Mouse (Mus musculus) limb, embryonic 10.5 days (tissue): ENCODE measurements around the gene Spdye4b. TPM values are rescaled to one million over a fixed set of nuclear protein-coding genes. Genes with fewer than 3 reads are reported as not detected.
A peak's percentile ranks its signal among the peaks of the same experiment; 100 is the strongest.
"Not testable (repeated sequence)": the region's sequence is repeated elsewhere in the genome, so short reads cannot be mapped to it uniquely, and the experiment has no call there.

Experiments
- DNase-seq: peaks from one replicate; pipeline ENCODE4 v3.0.0-alpha.2; 2017; ENCODE audit warnings: low spot score
- H3K27ac ChIP-seq: fragments of 300-500 bp; sonication (generic); 2 replicates; pipeline ENCODE4 v1.5.1; 2016; ENCODE audit warnings: mild to moderate bottlenecking
- H3K27me3 ChIP-seq: fragments of 300-500 bp; sonication (generic); 2 replicates; pipeline ENCODE4 v1.6.1; 2016; ENCODE audit warnings: low read depth, mild to moderate bottlenecking; ENCODE audit not compliant: poor library complexity, severe bottlenecking
- H3K36me3 ChIP-seq: fragments of 300-500 bp; sonication (generic); 2 replicates; pipeline ENCODE4 v1.6.1; 2016; ENCODE audit warnings: mild to moderate bottlenecking, moderate library complexity
- H3K4me1 ChIP-seq: fragments of 300-500 bp; sonication (generic); 2 replicates; pipeline ENCODE4 v1.6.1; 2016
- H3K4me3 ChIP-seq: fragments of 300-500 bp; sonication (generic); 2 replicates; pipeline ENCODE4 v1.5.1; 2016; ENCODE audit warnings: mild to moderate bottlenecking, moderate library complexity
- H3K9me3 ChIP-seq: fragments of 300-500 bp; sonication (generic); replicated peaks from 2 replicates; pipeline ENCODE4 v1.6.1; 2016; ENCODE audit warnings: mild to moderate bottlenecking
- WGBS: fragments of 180-500 bp; shearing (Covaris S2); methylation state at CpG from one replicate; pipeline ENCODE4 v1.1.7; 2016; 5-methylcytosine and 5-hydroxymethylcytosine counted together
- polyA plus RNA-seq: library from polyadenylated mRNA; unstranded; fragments of >200 nt; fragmentation: Nextera tagmentation; extraction: Ambion mirVana; gene quantifications from 2 replicates; pipeline ENCODE4 v1.2.1, GENCODE M21; 2016

Gene Spdye4b
- polyA plus RNA-seq: not detected in 2 replicates

DNA sequence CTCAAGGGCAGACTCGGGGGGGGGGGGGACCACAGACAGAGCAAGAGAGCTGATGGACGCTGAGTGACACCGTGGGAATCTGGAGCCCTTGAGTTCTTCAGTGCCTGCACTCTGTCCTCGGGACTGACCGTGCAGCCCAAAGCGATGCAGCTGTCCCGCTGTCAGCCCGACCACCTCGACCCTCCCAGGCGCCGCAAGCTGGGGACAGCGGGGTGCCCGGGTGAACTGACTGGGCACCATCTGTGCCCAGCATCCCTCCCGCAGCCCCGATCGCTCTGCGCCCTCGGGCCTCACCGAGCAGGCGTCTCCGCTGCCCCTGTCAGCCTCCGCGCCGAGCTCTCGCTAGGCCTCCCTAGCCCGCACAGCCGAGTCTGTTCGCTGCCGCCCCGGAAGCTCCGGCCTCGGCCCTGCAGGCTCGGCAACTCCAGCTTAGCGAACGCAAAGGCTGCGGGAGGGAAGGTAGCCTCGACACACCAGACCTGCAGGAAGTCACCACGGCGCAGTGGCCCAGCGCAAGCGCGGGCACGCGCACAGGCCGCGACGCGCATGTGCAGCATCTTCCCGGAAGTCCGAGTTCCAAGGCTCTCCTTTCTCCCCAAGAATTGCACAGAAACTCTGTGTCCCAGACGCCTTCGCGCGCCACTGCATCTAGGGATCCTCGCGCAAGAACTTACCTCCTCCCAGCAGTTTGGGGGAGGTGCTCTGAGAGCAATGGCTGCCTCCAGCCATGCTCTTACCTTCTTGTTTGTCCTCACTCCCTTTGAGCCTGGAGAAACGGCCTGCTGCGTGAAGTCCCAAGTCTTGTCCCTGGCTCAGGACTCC is at the start of gene Spdye4b, which contains the start of gene Rbak:
TSS of gene Spdye4b (plus strand) at position 763 of the 822 bp plus-strand sequence.
TSS of gene Rbak (minus strand) at position 521 of the 822 bp plus-strand sequence.
- H3K9me3 ChIP-seq: no peaks in the 10 kb centered on the region
- H3K4me1 ChIP-seq: peaks cover 10% of the 10 kb centered on the region
- H3K4me3 ChIP-seq: peak within 1 kb of the TSS; percentile 92
- H3K27ac ChIP-seq: peak within 1 kb of the TSS; percentile 92
- H3K36me3 ChIP-seq: peaks cover 35% of the 10 kb centered on the region
- peak; percentile 95 for DNase-seq
- no peaks in the 10 kb centered on the region for H3K27me3 ChIP-seq
- under 1% methylated on average over 58 of the region's 58 CpGs for WGBS

- no peak overlapping the region for H3K27ac ChIP-seq
- H3K9me3 ChIP-seq: no peaks in the 10 kb centered on the region; the same call in 1 of the 2 replicates
- WGBS: 80% methylated on average over 13 of the region's 13 CpGs
- H3K4me3 ChIP-seq: no peak overlapping the region
- H3K4me1 ChIP-seq: no peaks in the 10 kb centered on the region
- H3K27me3 ChIP-seq: no peaks in the 10 kb centered on the region
- no peak for DNase-seq
- no peaks in the 10 kb centered on the region for H3K36me3 ChIP-seq
These were observed 47.8 kb upstream of the Spdye4b start for GRCm38 (mm10) chr5:143132935-143133514.

DNA sequence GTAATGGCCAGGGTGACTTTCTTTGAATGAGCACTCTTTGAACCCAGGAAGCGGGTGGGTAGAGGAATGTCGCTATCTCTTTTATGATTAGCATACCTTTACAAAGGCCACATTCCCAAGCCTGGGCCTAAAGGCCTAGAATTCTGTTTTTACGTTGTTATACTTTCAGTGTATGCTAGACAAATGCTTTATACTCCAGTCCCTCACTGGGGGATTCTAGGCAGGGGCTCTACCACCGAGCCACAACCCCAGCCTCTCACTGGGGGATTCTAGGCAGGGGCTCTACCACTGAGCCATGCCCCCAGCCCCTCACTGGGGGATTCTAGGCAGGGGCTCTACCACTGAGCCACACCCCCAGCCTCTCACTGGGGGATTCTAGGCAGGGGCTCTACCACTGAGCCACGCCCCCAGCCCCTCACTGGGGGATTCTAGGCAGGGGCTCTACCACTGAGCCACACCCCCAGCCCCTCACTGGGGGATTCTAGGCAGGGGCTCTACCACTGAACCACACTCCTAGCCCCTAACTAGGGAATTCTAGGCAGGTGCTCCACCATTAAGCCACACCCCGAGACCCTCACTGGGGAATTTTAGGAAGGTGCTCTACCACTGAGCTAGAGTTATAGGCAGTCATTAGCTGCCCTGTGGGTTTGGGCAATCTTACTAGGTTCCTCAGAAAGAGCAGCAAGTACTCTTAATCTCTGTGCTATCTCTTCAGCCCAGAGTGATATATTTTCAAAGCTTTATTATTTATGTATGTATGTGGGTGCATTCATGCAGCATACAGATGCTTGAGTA is 46.4 kb upstream of the Spdye4b start:
- DNase-seq, H3K27me3 ChIP-seq, H3K27ac ChIP-seq, H3K4me3 ChIP-seq, H3K9me3 ChIP-seq, H3K36me3 ChIP-seq, H3K4me1 ChIP-seq: not testable (repeated sequence)
- 78% methylated on average over 4 of the region's 6 CpGs for WGBS

DNA sequence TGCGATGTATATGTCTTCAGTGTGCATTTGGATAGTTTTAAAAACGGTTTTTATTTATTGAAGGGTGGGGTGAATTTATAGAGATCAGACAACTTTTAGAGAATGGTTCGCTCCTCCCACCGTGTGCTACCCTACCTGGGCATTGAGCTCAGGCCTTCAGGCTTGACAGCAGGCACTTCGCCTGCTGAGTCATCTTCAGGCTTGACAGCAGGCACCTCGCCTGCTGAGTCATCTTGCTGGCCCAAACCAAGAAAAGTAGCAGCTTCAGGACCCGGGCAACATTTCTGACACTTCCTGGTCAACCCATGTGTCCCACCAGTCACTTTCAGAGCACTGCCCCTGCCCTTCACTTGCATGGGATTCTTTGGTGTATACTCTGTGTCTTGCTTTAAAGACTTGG is 45.8 kb upstream of the Spdye4b start:
- Histone ChIP-seq H3K9me3 (no peaks in the 10 kb centered on the region), H3K4me3 (no peak overlapping the region), H3K27ac (no peak overlapping the region), H3K27me3 (no peaks in the 10 kb centered on the region), H3K36me3 (no peaks in the 10 kb centered on the region), H3K4me1 (no peaks in the 10 kb centered on the region)
- 93% methylated on average over 7 of the region's 7 CpGs for WGBS
- DNase-seq: no peak

DNA sequence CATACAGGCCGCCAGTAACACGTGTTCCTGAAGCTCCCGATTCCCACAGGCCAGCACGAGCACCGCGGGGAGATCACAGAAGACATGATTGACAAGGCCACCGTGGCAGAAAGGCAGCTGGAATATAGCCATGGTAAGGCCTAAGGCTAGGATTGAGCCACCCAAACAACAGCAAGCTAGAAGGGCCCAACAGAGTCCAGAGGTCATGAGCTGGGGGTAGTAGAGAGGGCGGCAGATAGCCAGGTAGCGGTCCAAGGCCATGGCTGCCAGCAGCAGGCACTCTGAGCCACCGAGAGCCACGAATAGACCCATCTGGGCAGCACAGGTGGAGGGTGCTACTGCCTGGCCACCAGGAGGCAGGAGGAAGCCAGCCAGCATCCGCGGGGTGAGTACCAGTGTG is 43.2 kb upstream of the Spdye4b start:
- Histone ChIP-seq H3K9me3 (no peaks in the 10 kb centered on the region), H3K4me1 (no peaks in the 10 kb centered on the region), H3K27ac (no peak overlapping the region), H3K4me3 (no peak overlapping the region), H3K27me3 (no peaks in the 10 kb centered on the region), H3K36me3 (no peaks in the 10 kb centered on the region)
- DNase-seq: no peak
- 90% methylated on average over 13 of the region's 13 CpGs for WGBS

- Histone ChIP-seq H3K27me3 (no peaks in the 10 kb centered on the region), H3K4me3 (no peak within 1 kb of the TSS), H3K27ac (no peak within 1 kb of the TSS), H3K9me3 (no peaks in the 10 kb centered on the region), H3K4me1 (no peaks in the 10 kb centered on the region), H3K36me3 (no peaks in the 10 kb centered on the region)
- DNase-seq: no peak
- WGBS: 77% methylated on average over 3 of the region's 3 CpGs
These were observed 33.3 kb upstream of the Spdye4b start, which contains the start of gene Olfr718-ps1 for GRCm38 (mm10) chr5:143147481-143147880. TSS of gene Olfr718-ps1 (minus strand) at chr5:143147581.

DNA sequence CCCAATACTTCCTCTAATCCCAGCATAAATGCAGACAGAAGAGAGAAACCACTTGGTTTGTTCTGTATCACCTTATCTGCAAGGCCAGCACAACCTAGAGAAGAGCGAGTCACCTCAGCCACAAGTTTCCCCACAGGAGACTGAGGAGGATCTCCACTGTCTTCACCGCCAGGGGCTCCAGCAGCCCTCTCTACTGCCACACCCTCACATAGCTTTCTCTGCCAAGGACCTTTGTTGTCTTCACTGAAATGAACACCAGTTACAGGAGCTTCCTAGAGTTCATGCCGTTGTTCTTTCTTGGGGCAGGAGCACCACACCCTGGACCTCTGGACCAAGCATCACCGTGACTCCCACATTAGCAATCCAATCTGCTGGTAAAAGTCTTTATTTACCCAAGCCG is 32.2 kb upstream of the Spdye4b start:
- DNase-seq: no peak
- WGBS: 95% methylated on average over 5 of the region's 5 CpGs
- H3K27me3 ChIP-seq: no peaks in the 10 kb centered on the region
- no peak overlapping the region for H3K4me3 ChIP-seq
- H3K36me3 ChIP-seq: no peaks in the 10 kb centered on the region
- no peaks in the 10 kb centered on the region for H3K4me1 ChIP-seq
- H3K27ac ChIP-seq: no peak overlapping the region
- no peaks in the 10 kb centered on the region for H3K9me3 ChIP-seq

GRCm38 (mm10) chr5:143149536-143149935 is 31.3 kb upstream of the Spdye4b start:
- no peaks in the 10 kb centered on the region for H3K9me3 ChIP-seq
- H3K4me3 ChIP-seq: no peak overlapping the region
- H3K4me1 ChIP-seq: no peaks in the 10 kb centered on the region
- WGBS: 92% methylated on average over 2 of the region's 2 CpGs
- H3K36me3 ChIP-seq: no peaks in the 10 kb centered on the region
- H3K27me3 ChIP-seq: 0 out of 2 replicates have a peak, but pooled peaks cover 1% of the 10 kb centered on the region
- no peak for DNase-seq
- no peak overlapping the region for H3K27ac ChIP-seq

DNA sequence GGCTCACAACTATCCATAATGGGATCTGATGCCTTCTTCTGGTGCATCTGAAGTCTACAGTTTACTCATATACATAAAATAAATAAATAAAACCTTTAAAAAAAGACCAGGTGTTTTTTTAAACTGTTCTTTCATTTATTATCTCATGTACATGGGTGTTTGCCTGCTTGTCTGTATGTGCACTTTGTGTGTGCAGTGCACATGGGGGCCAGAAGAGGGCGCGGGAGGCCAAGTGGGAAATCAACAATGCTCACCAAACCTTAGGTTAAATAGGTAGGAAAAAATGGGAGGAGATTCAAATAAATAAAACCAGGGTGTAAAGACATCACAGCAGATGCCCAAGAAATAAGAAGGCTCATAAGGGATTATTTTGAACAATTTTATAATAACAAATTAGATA is 30.8 kb upstream of the Spdye4b start:
- no peak overlapping the region for H3K4me3 ChIP-seq
- H3K27ac ChIP-seq: no peak overlapping the region
- DNase-seq: no peak
- no peaks in the 10 kb centered on the region for H3K4me1 ChIP-seq
- WGBS: 86% methylated on average over 2 of the region's 2 CpGs
- 0 out of 2 replicates have a peak, but pooled peaks cover 6% of the 10 kb centered on the region for H3K27me3 ChIP-seq
- H3K9me3 ChIP-seq: no peaks in the 10 kb centered on the region
- no peaks in the 10 kb centered on the region for H3K36me3 ChIP-seq

GRCm38 (mm10) chr5:143153756-143154155 is 27.1 kb upstream of the Spdye4b start:
- DNase-seq: no peak
- WGBS: 89% methylated on average over 10 of the region's 10 CpGs
- Histone ChIP-seq H3K27ac (no peak overlapping the region), H3K36me3 (no peaks in the 10 kb centered on the region), H3K27me3 (peaks cover 42% of the 10 kb centered on the region), H3K4me3 (no peak overlapping the region), H3K4me1 (no peaks in the 10 kb centered on the region), H3K9me3 (no peaks in the 10 kb centered on the region)

GRCm38 (mm10) chr5:143155534-143155933 is 25.3 kb upstream of the Spdye4b start:
- no peaks in the 10 kb centered on the region for H3K36me3 ChIP-seq
- no peak overlapping the region for H3K4me3 ChIP-seq
- no peaks in the 10 kb centered on the region for H3K4me1 ChIP-seq
- DNase-seq: no peak
- H3K9me3 ChIP-seq: no peaks in the 10 kb centered on the region
- peaks cover 57% of the 10 kb centered on the region for H3K27me3 ChIP-seq
- H3K27ac ChIP-seq: no peak overlapping the region
- 85% methylated on average over 3 of the region's 3 CpGs for WGBS

- Histone ChIP-seq H3K27me3 (peaks cover 12% of the 10 kb centered on the region; the same call in 1 of the 2 replicates), H3K36me3 (no peaks in the 10 kb centered on the region), H3K27ac (no peak overlapping the region), H3K4me1 (peaks cover 8% of the 10 kb centered on the region), H3K9me3 (no peaks in the 10 kb centered on the region), H3K4me3 (peak overlapping the region; percentile 25; the same call in 1 of the 2 replicates)
- DNase-seq: no peak
- WGBS: 13% methylated on average over 18 of the region's 18 CpGs
These were observed 15.2 kb upstream of the Spdye4b start for GRCm38 (mm10) chr5:143165508-143166070.
